Mouse (Mus musculus): ENCODE data around the gene Nfxl1.

Nfxl1 gene

DNA sequence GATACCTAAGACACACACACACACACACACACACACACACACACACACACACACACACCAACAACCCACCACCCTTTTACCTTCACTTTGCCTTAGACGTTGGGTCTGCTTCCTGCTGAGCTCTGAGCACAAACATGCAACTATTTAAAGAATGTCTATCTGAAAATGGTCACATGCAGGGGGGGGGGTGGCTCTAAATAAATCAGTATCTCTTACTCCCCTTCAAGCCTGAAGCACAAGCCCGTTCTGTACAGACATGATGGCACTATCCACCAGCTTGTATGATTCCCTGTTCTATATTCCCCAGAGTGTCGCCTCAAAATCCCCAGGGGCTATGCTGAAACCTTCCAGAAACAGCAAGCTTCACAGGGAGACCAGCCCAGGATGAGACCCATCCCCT is 57.7 kb downstream of the Nfxl1 start:
- no peak for DNase-seq (ENCODE audit: low spot score in 2 of 2)

GRCm38 (mm10) chr5:72498271-72498670 is 61.2 kb downstream of the Nfxl1 start:
- DNase-seq (ENCODE audit: low spot score in 2 of 2): no peak

DNA sequence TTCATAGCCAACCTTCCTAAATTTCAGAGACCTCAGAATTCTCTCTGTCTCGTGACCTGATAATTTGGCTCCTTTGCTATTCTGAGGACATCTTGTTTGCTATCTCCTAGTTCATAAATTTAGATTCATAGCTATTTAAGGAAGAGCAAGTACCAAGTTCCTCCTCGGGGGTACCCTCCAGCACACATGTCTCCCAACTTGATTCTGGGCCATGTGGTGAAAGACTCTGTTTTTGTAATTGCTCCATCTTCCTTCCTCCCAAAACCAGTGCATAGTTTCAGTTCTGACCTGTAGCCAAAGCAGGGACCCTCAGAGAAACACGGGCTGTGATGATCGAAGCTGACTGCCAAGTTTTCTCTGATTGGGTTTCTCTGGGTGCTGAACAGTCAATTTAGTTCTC is 62.7 kb downstream of the Nfxl1 start:
- DNase-seq (ENCODE audit: low spot score in 2 of 2): no peak

DNA sequence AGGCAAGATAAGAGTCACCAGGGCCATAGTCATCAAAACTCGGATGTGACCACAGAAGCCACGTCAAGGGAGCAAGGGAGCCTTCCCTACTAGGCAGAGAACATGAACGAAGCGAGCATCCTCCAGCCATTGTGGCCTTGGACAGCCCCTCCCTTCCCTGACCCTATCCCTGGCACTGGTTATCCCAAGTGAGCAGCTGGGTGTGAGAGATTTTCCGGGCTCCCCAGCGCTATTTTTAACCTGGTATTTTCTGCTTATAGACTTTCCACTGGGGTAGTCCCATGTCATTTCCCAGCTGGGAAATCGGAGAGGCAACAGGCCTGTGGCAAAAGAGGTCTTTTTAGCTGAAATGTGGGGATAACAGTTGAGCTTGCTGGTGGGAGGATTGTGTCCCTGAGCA is 65.6 kb downstream of the Nfxl1 start:
- DNase-seq (ENCODE audit: low spot score in 2 of 2): no peak

GRCm38 (mm10) chr5:72491232-72491631 is 68.3 kb downstream of the Nfxl1 start:
- DNase-seq (ENCODE audit: low spot score in 2 of 2): no peak

- no peak for DNase-seq (ENCODE audit: low spot score in 2 of 2)
Measured at GRCm38 (mm10) chr5:72480456-72480855, 79.0 kb downstream of the Nfxl1 start.

DNA sequence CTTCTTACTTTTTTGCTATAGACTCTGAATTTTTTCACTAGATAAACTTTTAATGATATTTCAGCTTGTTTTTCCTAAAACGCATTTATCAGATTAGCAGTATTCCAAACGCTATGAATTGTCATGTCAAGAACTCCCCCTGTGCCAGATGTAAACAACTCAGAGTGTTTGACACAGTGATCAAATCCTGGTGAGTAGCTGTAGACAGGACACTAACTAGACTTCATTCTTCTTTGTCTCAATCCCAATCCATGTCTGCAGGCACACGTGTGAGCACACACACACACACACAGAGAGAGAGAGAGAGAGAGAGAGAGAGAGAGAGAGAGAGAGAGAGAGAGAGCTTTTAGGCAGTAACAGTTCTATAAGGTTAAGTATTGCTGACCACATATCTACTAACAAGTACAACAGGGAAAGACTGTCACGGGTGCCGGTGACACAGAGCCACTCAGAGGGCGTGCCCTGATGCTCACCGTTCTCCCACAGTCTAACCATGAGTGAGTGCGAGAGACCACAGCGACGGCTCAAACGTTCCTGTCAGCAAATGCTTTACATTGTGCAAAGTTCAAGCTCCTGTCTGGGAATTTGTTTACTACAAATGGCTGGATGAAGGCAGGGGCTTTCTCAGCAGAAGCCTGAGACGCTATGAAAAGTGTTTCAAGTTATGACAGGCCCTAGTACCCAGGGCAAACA is 87.0 kb downstream of the Nfxl1 start:
- DNase-seq (ENCODE audit: low spot score in 2 of 2): no peak

DNA sequence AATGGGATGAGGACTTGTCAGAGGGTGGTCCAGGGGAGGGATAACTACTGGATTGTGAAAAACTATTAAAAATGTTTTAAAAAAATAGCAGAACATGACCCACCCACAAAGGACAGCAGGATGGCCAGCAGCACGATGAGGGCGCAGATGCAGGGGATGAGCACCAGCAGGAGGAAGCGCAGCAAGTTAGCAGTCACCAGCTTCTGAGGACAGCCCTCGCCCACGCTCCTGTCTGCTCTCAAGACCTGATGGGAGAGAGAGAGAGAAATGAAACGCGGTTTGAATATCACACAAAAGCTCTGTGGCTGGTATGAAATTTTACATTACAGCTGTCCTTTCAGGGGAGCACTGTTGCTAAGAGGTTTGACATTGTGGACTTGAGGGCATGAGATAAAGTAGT is 87.7 kb downstream of the Nfxl1 start:
- DNase-seq (ENCODE audit: low spot score in 2 of 2): peak; percentile 7 to 19

DNA sequence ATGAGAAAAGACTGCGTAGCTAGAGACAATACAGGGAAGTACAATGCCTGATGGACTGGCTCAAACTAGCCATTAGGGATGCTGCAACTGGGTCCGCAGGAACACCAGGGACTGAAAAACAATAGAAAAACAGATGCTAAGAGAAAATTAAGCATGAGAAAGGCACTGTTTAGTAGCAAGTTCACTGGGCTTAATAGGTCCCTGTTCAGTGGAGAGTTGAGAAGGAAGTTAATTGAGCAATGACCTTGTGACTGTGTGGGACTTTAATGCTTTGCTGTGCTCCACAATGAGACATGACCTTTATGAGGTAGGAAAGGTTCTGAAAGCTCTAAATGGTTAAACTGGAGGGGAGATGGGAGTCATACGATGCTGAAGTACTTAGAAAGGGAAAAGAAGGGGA is 94.6 kb downstream of the Nfxl1 start:
- no peak for DNase-seq (ENCODE audit: low spot score in 2 of 2)

All from frontal cortex, postnatal 14 days (tissue).